Mouse (Mus musculus) brown adipose tissue, adult 24 weeks (tissue): Measurements from ENCODE around the gene Nme6. TPM values are rescaled to one million over a fixed set of nuclear protein-coding genes. Genes with fewer than 3 reads are reported as not detected.
"Not testable (repeated sequence)": the region's sequence is repeated elsewhere in the genome, so short reads cannot be mapped to it uniquely, and the experiment has no call there.

Source experiments
- H3K27ac ChIP-seq: fragments of 200-500 bp; replicated peaks from 2 replicates; pipeline ENCODE4 v1.5.1; 2012; ENCODE audit warnings: low read depth, mild to moderate bottlenecking, low read length
- H3K4me1 ChIP-seq: fragments of 200-500 bp; 2 replicates; pipeline ENCODE4 v1.6.1; 2012; ENCODE audit warnings: low read length, mixed read lengths; ENCODE audit not compliant: control insufficient read depth, insufficient read depth, insufficient read length
- H3K4me3 ChIP-seq: fragments of 200-500 bp; 2 replicates; pipeline ENCODE4 v1.5.1; 2012; ENCODE audit warnings: low read depth, mild to moderate bottlenecking, low read length, moderate library complexity; ENCODE audit not compliant: insufficient read depth
- polyA plus RNA-seq: library from polyadenylated mRNA; stranded (reverse); fragments of >200 nt; gene quantifications from 2 replicates; pipeline ENCODE4 v1.2.4, GENCODE M21; 2012; ENCODE audit not compliant: missing spikeins, insufficient read depth, insufficient read length

Nme6 gene
- polyA plus RNA-seq: 11.3 and 12.8 TPM in 2 replicates

GRCm38 (mm10) chr9:109832391-109833087, at the start of gene Nme6:
Nme6 (plus strand) TSS chr9:109832749.
- Histone ChIP-seq H3K4me3 (peak within 1 kb of the TSS; percentile 72), H3K4me1 (peaks cover 3% of the 10 kb centered on the region; the same call in 1 of the 2 replicates), H3K27ac (peak within 1 kb of the TSS; percentile 74)

GRCm38 (mm10) chr9:109790570-109790969, 42.0 kb upstream of the Nme6 start, which contains the start of gene Fbxw27:
Fbxw27 (minus strand) TSS chr9:109790670.
- H3K4me1 ChIP-seq, H3K27ac ChIP-seq, H3K4me3 ChIP-seq: not testable (repeated sequence)

DNA sequence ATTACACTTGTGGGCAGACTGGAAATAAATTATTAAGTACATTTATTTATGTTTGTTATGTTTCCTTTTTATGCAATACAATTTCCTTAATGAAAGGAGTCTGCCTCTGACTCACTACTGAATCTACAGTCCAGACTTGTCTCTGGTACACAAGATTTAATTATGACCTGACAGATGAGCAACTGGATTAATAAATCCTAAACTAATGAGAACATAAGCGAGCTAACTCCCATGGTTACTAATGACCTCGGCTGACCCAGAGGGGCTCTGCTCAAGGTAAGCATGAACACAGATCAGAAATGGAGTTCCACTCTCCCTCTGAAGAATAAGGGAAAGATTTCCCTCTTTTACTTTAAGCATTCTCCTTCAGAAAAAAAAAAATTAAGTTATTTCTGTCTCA, 37.3 kb upstream of the Nme6 start:
- Histone ChIP-seq H3K27ac (no peak overlapping the region), H3K4me3 (no peak overlapping the region), H3K4me1 (no peaks in the 10 kb centered on the region)

- no peaks in the 10 kb centered on the region for H3K4me1 ChIP-seq
- H3K4me3 ChIP-seq: no peak overlapping the region
- no peak overlapping the region for H3K27ac ChIP-seq
Observed at GRCm38 (mm10) chr9:109795811-109796210, 36.7 kb upstream of the Nme6 start.

- Histone ChIP-seq H3K4me1 (no peaks in the 10 kb centered on the region), H3K4me3 (no peak overlapping the region), H3K27ac (no peak overlapping the region)
Observed at GRCm38 (mm10) chr9:109798051-109798450, 34.5 kb upstream of the Nme6 start.

- H3K4me3 ChIP-seq, H3K27ac ChIP-seq, H3K4me1 ChIP-seq: not testable (repeated sequence)
Observed at GRCm38 (mm10) chr9:109805596-109805995, 27.0 kb upstream of the Nme6 start.

DNA sequence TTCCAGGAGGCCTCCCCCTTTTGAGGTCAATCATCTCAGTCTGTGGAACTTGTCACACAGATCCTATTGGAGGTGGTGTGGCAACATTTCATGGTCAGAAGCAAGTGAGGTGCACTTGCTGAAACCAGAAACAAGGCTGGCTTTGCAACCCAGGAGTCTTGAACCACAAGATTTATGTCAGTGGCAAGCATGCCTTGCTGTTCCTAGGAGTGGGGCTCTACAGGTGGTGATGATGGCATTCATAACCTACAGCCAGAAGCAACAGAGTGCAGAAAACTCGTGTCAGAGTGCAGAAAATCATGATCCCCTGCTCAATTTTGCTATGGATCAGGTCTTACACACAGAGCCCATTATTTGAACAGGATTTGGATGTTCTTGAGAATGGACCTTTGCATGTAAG, 26.3 kb upstream of the Nme6 start:
- Histone ChIP-seq H3K4me3 (no peak overlapping the region), H3K4me1 (no peaks in the 10 kb centered on the region), H3K27ac (no peak overlapping the region)

DNA sequence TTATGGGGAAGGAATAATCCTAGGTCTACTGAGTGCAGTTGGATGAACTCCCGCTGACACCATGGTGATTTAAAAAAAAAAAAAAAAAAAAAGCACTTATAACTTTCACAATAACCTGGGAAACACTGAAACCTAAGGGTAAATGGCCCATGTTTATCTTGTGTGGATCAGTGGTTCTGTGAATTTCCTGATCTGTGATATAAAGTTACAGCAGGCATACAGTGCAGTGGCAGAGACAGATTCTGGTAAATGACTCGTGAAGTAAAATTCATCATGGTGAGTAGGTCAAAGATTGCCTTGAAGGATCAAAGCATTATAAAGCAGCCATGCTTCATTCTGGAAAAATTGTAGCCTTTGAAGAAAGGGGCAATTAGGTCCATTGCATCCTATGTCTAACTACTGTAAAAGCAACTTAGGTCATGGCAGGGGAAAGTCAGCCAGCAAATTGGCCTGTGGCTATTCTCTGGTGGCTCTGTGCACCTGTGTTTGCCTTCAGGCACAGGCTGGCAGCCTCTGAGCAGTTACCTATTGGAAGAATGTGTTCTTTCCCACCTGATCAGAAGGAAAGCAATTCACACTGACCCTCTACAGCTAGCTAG, 25.8 kb upstream of the Nme6 start:
- no peaks in the 10 kb centered on the region for H3K4me1 ChIP-seq
- no peak overlapping the region for H3K27ac ChIP-seq
- H3K4me3 ChIP-seq: no peak overlapping the region

- Histone ChIP-seq H3K4me3 (no peak overlapping the region), H3K27ac (no peak overlapping the region)
Observed at GRCm38 (mm10) chr9:109807898-109808297, 24.7 kb upstream of the Nme6 start.

GRCm38 (mm10) chr9:109811980-109812379, 20.6 kb upstream of the Nme6 start, which contains the start of gene Spink8:
Spink8 (plus strand) TSS chr9:109812280.
- Histone ChIP-seq H3K4me1 (no peaks in the 10 kb centered on the region), H3K27ac (no peak within 1 kb of the TSS), H3K4me3 (no peak within 1 kb of the TSS)

More at GRCm38 (mm10) chr9:109807898-109808297, 24.7 kb upstream of the Nme6 start:
- no peaks in the 10 kb centered on the region for H3K4me1 ChIP-seq

- Histone ChIP-seq H3K27ac (no peak overlapping the region), H3K4me3 (no peak overlapping the region)
Observed at GRCm38 (mm10) chr9:109813424-109813823, 19.1 kb upstream of the Nme6 start.

DNA sequence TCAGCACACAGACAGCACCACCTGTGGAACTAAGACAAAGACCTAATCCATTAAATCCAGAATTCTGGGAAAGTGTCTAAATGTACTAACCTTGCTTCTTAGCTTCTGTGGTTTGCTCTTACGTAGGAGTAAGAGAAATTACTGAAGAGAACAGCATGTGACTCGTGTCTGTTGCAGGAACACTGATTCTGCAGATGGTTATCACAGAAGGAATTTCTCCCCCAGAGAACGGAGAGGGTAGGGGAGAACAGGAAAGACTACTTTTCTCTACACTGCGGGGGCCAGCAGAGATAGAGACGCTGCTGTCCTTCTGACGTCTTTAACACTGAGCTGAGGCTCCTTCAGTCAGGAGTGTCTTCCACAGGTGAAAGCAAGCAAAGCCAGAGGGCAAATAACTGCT, 16.2 kb upstream of the Nme6 start:
- no peak overlapping the region for H3K27ac ChIP-seq
- H3K4me3 ChIP-seq: no peak overlapping the region
- H3K4me1 ChIP-seq: no peaks in the 10 kb centered on the region

More at GRCm38 (mm10) chr9:109813424-109813823, 19.1 kb upstream of the Nme6 start:
- H3K4me1 ChIP-seq: no peaks in the 10 kb centered on the region

DNA sequence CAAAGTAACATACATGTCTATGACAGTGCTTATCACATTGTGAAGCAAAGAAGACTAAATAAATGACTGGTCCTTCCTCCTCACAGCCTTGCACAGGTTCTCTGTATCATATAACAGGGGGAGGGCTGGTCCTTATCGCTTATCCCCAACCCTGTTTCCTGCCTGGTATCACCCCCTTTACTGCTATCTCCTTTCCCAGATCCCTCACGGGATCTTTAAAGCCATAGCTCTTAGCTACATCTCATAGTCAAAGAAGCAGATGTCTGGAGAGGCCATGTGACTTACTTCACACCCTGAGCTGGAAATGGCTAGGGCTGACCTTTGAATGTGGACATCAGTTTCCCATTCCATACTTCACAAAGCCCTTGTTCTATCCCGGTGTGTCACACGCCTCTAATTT, 6.8 kb upstream of the Nme6 start:
- Histone ChIP-seq H3K4me3 (no peak overlapping the region), H3K27ac (no peak overlapping the region), H3K4me1 (no peaks in the 10 kb centered on the region)

GRCm38 (mm10) chr9:109826181-109826580, 6.4 kb upstream of the Nme6 start:
- no peaks in the 10 kb centered on the region for H3K4me1 ChIP-seq
- no peak overlapping the region for H3K27ac ChIP-seq
- no peak overlapping the region for H3K4me3 ChIP-seq

DNA sequence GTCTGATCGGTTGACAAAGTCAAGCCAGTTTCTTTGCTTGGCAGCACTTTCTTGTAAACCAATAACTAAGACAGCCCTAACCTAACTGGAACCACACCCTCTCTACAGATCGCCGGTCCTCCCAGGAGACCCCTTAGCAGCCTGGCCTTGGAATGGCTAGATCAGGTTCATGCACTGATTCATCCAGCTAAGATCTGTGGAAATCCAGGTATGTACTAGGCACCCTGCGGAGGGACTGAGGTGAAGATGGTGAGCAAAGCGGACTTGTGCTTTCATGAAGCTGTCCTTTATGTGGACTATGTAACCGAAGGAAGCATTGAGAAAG, 501 bp downstream of the Nme6 start:
- H3K4me1 ChIP-seq: peaks cover 3% of the 10 kb centered on the region; the same call in 1 of the 2 replicates
- H3K27ac ChIP-seq: no peak overlapping the region
- H3K4me3 ChIP-seq: peak overlapping the region; percentile 72

DNA sequence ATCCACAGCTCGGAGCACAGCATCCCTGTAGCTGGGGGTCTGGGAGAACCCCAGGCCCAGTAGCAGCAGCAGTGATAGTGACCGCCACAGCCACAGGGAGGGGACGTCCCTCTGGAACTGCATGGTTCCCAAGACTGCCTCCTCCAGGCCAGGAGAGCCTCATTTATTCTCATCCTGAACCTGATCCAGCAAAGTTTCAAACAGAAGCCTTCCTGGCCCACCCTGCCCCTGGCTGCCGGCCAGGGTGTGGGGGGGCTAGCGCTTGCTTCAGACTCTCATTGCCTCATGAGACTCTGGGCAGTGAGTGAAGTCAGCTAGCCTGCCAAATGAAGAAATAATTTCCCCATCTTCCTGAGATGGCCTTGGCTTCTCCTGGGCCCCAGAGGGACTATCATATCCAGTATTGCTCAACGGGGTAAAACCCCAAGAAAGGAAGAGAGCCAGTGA, 16.8 kb downstream of the Nme6 start, which contains the start of gene Camp:
Camp (minus strand) TSS at position 306 of the 447 bp plus-strand sequence.
- Histone ChIP-seq H3K4me3 (no peak within 1 kb of the TSS), H3K4me1 (no peaks in the 10 kb centered on the region), H3K27ac (no peak within 1 kb of the TSS)
